Mouse (Mus musculus) midbrain, embryonic 16.5 days (tissue): ENCODE measurements around the gene Braf. TPM values are rescaled to one million over a fixed set of nuclear protein-coding genes. Genes with fewer than 3 reads are reported as not detected.
"Not testable (repeated sequence)": the region's sequence is repeated elsewhere in the genome, so short reads cannot be mapped to it uniquely, and the experiment has no call there.

ENCODE experiments used
- ATAC-seq: fragments of 200-750 bp; cut with Nextera tagmentation; 2 replicates; pipeline ENCODE4 v1.8.0; 2017; ENCODE audit warnings: moderate TSS enrichment
- H3K27ac ChIP-seq: fragments of 300-500 bp; sonication (generic); 2 replicates; pipeline ENCODE4 v1.5.1; 2014; ENCODE audit warnings: mild to moderate bottlenecking, low read length, mixed read lengths
- H3K27me3 ChIP-seq: fragments of 300-500 bp; sonication (generic); 2 replicates; pipeline ENCODE4 v1.6.1; 2014; ENCODE audit warnings: low read depth, low read length, mixed read lengths; ENCODE audit not compliant: control insufficient read depth, insufficient read depth
- H3K36me3 ChIP-seq: fragments of 300-500 bp; sonication (generic); 2 replicates; pipeline ENCODE4 v1.6.1; 2014; ENCODE audit warnings: mild to moderate bottlenecking, low read length, moderate library complexity, mixed read lengths; ENCODE audit not compliant: control insufficient read depth, insufficient read depth
- H3K4me1 ChIP-seq: fragments of 300-500 bp; sonication (generic); 2 replicates; pipeline ENCODE4 v1.6.1; 2014; ENCODE audit warnings: mild to moderate bottlenecking, low read length, mixed read lengths; ENCODE audit not compliant: control insufficient read depth, insufficient read depth
- H3K4me2 ChIP-seq: fragments of 300-500 bp; sonication (generic); 2 replicates; pipeline ENCODE4 v1.6.1; 2014; ENCODE audit warnings: mild to moderate bottlenecking, low read length, mixed read lengths
- H3K4me3 ChIP-seq: fragments of 300-500 bp; sonication (generic); 2 replicates; pipeline ENCODE4 v1.5.1; 2014; ENCODE audit warnings: low read depth, mild to moderate bottlenecking, low read length, moderate library complexity, mixed read lengths
- H3K9ac ChIP-seq: fragments of 300-500 bp; sonication (generic); 2 replicates; pipeline ENCODE4 v1.6.1; 2014; ENCODE audit warnings: low read depth, low read length, mixed read lengths
- H3K9me3 ChIP-seq: fragments of 300-500 bp; sonication (generic); replicated peaks from 2 replicates; pipeline ENCODE4 v1.6.1; 2014; ENCODE audit warnings: mild to moderate bottlenecking, low read length, mixed read lengths; ENCODE audit not compliant: control insufficient read depth, poor library complexity, severe bottlenecking
- WGBS: fragments of 180-500 bp; shearing (Covaris S2); extraction: QIAGEN DNeasy Blood & Tissue Kit; methylation state at CpG from one replicate; pipeline ENCODE4 v1.1.7; 2014; 5-methylcytosine and 5-hydroxymethylcytosine counted together
- polyA plus RNA-seq: library from polyadenylated mRNA; unstranded; fragments of >200 nt; fragmentation: Nextera tagmentation; extraction: Ambion mirVana; gene quantifications from 2 replicates; pipeline ENCODE4 v1.2.1, GENCODE M21; 2015

Braf gene
- polyA plus RNA-seq, 1 experiment from 2014 or later = 25.2 TPM

DNA sequence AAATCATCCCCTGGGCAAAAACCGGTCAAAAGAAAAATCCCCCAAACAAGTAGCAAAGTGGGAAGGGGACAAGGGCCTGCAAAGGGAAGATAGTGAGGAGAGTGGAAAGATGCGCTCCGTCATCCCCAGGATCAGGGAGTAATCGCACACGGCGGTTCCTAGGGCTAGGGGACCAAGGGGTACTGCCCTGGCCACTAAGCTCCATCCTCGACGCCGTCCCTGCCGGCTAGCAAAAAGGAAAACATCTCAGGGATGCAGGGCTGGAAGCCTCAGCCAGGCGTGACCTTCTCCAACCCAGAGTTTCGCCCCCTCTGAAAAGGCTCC is 759 bp downstream of the Braf start:
- no peaks in the 10 kb centered on the region for H3K27me3 ChIP-seq
- peak; percentile 66 for ATAC-seq
- no peaks in the 10 kb centered on the region for H3K9me3 ChIP-seq
- 0% methylated on average over 12 of the region's 12 CpGs for WGBS
- peak overlapping the region; percentile 95 for H3K27ac ChIP-seq
- peak overlapping the region; percentile 98 for H3K9ac ChIP-seq
- no peaks in the 10 kb centered on the region for H3K36me3 ChIP-seq
- peaks cover 22% of the 10 kb centered on the region for H3K4me1 ChIP-seq
- H3K4me3 ChIP-seq = peak overlapping the region; percentile 97
- peak overlapping the region; percentile 65 for H3K4me2 ChIP-seq

DNA sequence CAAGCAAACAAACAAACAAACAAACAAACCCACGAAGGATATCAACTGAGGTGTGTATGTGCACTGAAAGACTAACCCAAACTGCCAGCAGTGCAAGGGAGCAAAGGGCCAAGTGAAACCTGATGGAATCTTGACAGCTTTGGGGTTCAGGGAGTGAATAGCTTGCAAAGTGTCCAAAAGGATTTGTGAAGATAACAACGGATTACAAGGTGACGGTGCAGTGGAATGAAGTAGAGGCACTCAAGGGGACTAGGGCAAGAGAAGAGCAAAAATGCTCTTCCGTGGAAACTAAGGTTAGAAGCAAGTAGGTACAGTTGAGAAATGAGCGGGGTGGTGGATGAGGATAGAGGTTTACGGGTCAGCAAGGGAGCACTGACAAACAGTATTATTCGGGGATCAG is 1.2 kb downstream of the Braf start:
- Histone ChIP-seq H3K4me1 (peaks cover 22% of the 10 kb centered on the region), H3K9ac (peak overlapping the region; percentile 98), H3K27me3 (no peaks in the 10 kb centered on the region), H3K4me3 (peak overlapping the region; percentile 97), H3K4me2 (peak overlapping the region; percentile 65), H3K36me3 (no peaks in the 10 kb centered on the region), H3K27ac (no peak overlapping the region), H3K9me3 (no peaks in the 10 kb centered on the region)
- no peak for ATAC-seq
- WGBS = under 1% methylated on average over 7 of the region's 7 CpGs

- Histone ChIP-seq H3K4me2 (no peak overlapping the region), H3K27me3 (no peaks in the 10 kb centered on the region), H3K9ac (no peak overlapping the region), H3K4me3 (no peak overlapping the region), H3K36me3 (no peaks in the 10 kb centered on the region), H3K4me1 (peaks cover 21% of the 10 kb centered on the region), H3K9me3 (no peaks in the 10 kb centered on the region), H3K27ac (no peak overlapping the region)
- ATAC-seq = no peak
- WGBS = 48% methylated on average over 6 of the region's 6 CpGs
Measured at GRCm38 (mm10) chr6:39718567-39718966, 6.7 kb downstream of the Braf start.

- H3K27me3 ChIP-seq = no peaks in the 10 kb centered on the region
- H3K4me3 ChIP-seq = no peak overlapping the region
- H3K27ac ChIP-seq = no peak overlapping the region
- 91% methylated on average over 2 of the region's 2 CpGs for WGBS
- no peak overlapping the region for H3K4me2 ChIP-seq
- H3K9ac ChIP-seq = no peak overlapping the region
- H3K36me3 ChIP-seq = no peaks in the 10 kb centered on the region
- H3K9me3 ChIP-seq = no peaks in the 10 kb centered on the region
- no peak for ATAC-seq
- peaks cover 9% of the 10 kb centered on the region for H3K4me1 ChIP-seq
Measured at GRCm38 (mm10) chr6:39717049-39717448, 8.2 kb downstream of the Braf start.

GRCm38 (mm10) chr6:39714341-39714740 is 10.9 kb downstream of the Braf start:
- no peak overlapping the region for H3K4me2 ChIP-seq
- H3K9ac ChIP-seq = no peak overlapping the region
- no peak for ATAC-seq
- 74% methylated on average over 7 of the region's 7 CpGs for WGBS
- H3K4me1 ChIP-seq = peaks cover 2% of the 10 kb centered on the region; the same call in 1 of the 2 replicates
- no peaks in the 10 kb centered on the region for H3K36me3 ChIP-seq
- H3K27ac ChIP-seq = no peak overlapping the region
- H3K4me3 ChIP-seq = no peak overlapping the region
- no peaks in the 10 kb centered on the region for H3K9me3 ChIP-seq
- no peaks in the 10 kb centered on the region for H3K27me3 ChIP-seq

- no peak for ATAC-seq
- Histone ChIP-seq H3K4me3 (no peak overlapping the region), H3K4me1 (peaks cover 2% of the 10 kb centered on the region; the same call in 1 of the 2 replicates), H3K9ac (no peak overlapping the region), H3K9me3 (no peaks in the 10 kb centered on the region), H3K4me2 (no peak overlapping the region), H3K27me3 (no peaks in the 10 kb centered on the region), H3K27ac (no peak overlapping the region), H3K36me3 (no peaks in the 10 kb centered on the region)
- 75% methylated on average over 3 of the region's 3 CpGs for WGBS
Measured at GRCm38 (mm10) chr6:39713399-39713798, 11.9 kb downstream of the Braf start.

GRCm38 (mm10) chr6:39705625-39706024 is 19.6 kb downstream of the Braf start:
- Histone ChIP-seq H3K36me3 (no peaks in the 10 kb centered on the region), H3K27ac (no peak overlapping the region), H3K4me3 (no peak overlapping the region), H3K9me3 (no peaks in the 10 kb centered on the region), H3K4me1 (no peaks in the 10 kb centered on the region), H3K4me2 (no peak overlapping the region), H3K27me3 (no peaks in the 10 kb centered on the region), H3K9ac (no peak overlapping the region)
- no peak for ATAC-seq
- 89% methylated on average over 4 of the region's 4 CpGs for WGBS

DNA sequence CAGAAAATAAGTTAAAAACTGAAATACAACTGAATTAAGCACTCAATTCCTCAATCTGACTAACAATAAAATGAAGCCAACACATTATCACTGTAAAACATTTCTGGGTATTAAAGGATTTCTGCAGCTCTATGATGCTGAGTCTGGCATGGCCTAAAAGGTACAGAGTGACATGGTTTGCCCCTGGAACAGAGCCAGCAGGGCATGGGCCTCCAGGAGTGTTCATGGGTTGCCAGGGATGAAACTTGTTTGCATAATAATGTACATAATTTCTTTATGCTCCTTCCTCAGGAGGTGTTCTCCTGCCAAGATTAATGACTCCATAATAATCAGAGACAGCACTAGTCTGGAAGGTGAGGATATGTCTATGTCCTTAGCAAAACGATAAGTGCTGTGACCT is 32.1 kb downstream of the Braf start:
- Histone ChIP-seq H3K27me3 (no peaks in the 10 kb centered on the region), H3K36me3 (no peaks in the 10 kb centered on the region), H3K9me3 (no peaks in the 10 kb centered on the region), H3K27ac (no peak overlapping the region), H3K9ac (no peak overlapping the region), H3K4me3 (no peak overlapping the region), H3K4me2 (no peak overlapping the region), H3K4me1 (peaks cover 2% of the 10 kb centered on the region; the same call in 1 of the 2 replicates)
- no peak for ATAC-seq
- whole genome bisulfite sequencing = 60% methylated on average over 1 of the region's 1 CpGs

DNA sequence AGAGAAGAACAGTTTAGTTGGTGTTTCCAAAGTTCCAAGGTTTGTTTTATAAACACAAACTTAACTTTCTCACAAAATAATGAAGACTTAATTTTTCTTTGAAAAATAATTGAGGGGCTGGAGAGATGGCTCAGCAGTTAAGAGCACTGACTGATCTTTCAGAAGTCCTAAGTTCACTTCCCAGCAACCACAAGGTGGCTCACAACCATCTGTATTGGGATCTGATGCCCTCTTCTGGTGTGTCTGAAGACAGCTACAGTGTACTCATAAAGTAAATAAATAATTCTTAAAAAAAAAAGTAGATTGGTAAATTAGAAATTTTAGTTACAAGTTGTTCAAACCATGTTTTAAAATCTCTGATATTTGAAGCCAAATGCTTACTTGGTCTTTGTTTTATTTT is 38.4 kb downstream of the Braf start:
- not testable (repeated sequence) for ATAC-seq, H3K9me3 ChIP-seq, H3K27me3 ChIP-seq, H3K27ac ChIP-seq, H3K4me3 ChIP-seq, H3K36me3 ChIP-seq, H3K4me2 ChIP-seq, H3K4me1 ChIP-seq, H3K9ac ChIP-seq

DNA sequence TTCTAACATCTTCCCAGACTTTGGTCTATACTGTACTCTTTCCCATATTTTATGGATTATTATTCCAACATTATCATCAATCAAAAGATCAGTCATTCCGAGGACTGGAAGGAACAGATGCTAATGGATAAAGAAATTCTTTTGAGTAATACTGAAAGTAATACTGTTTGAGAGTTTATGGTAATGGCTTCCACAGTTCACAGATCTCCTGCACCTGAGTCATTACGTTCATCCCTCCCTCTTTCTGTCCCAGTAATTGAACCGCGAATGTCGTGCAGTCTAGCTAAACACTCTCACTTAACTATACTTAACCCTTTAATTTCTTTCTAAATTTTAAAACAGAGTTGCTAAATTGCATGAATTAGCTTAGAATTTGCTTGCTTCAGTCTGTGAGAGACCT is 43.5 kb downstream of the Braf start:
- Histone ChIP-seq H3K27me3 (no peaks in the 10 kb centered on the region), H3K4me2 (no peak overlapping the region), H3K9me3 (no peaks in the 10 kb centered on the region), H3K27ac (no peak overlapping the region), H3K36me3 (peaks cover 2% of the 10 kb centered on the region; the same call in 1 of the 2 replicates), H3K4me1 (no peaks in the 10 kb centered on the region), H3K4me3 (no peak overlapping the region), H3K9ac (no peak overlapping the region)
- ATAC-seq = no peak
- 69% methylated on average over 5 of the region's 5 CpGs for WGBS
